Mouse (Mus musculus): ENCODE measurements at regions not wholly inside any gene's neighbourhood (a gene's known extent, or its start where the extent isn't known, plus 50 kb on each side); places are given as distances from the start of the nearest gene placed in this dataset.

DNA sequence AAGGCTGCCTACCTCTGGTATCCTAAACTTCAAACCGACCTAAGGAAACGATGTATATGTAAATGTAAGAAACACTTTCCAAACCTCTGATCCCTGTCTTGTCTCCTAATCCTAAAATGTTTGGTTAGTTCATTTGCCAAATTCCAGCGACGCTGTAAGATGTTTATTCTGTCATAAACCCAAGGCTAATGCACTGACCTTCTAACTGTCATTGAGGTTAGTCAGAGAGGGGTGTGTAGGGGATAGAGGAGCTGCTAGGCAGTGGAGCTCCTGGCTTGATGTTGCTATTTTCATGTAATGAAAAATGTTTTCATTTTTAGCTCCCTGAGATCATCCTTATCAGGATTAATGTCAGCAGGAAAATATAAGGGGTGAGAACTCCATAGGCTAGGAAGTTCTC, 335.8 kb upstream of the Rasgrp1 start:
- no peak for ATAC-seq (ENCODE audit: insufficient number of reproducible peaks, low FRiP score, low TSS enrichment)

GRCm38 (mm10) chr2:117685836-117686453, 343.1 kb upstream of the Rasgrp1 start:
- peak; percentile 49; the same call in 1 of the 2 replicates for ATAC-seq (ENCODE audit: insufficient number of reproducible peaks, low FRiP score, low TSS enrichment)

- no peak for ATAC-seq (ENCODE audit: insufficient number of reproducible peaks, low FRiP score, low TSS enrichment)
Observed at GRCm38 (mm10) chr2:117693537-117693936, 350.7 kb upstream of the Rasgrp1 start.

- ATAC-seq (ENCODE audit: insufficient number of reproducible peaks, low FRiP score, low TSS enrichment): no peak
Observed at GRCm38 (mm10) chr2:117710173-117710813, 367.5 kb upstream of the Rasgrp1 start.

GRCm38 (mm10) chr2:117724066-117724465, 381.3 kb upstream of the Rasgrp1 start:
- ATAC-seq (ENCODE audit: insufficient number of reproducible peaks, low FRiP score, low TSS enrichment): no peak

- ATAC-seq (ENCODE audit: insufficient number of reproducible peaks, low FRiP score, low TSS enrichment): no peak
Observed at GRCm38 (mm10) chr2:117731253-117731652, 380.4 kb upstream of the Thbs1 start.

- no peak for ATAC-seq (ENCODE audit: insufficient number of reproducible peaks, low FRiP score, low TSS enrichment)
Observed at GRCm38 (mm10) chr2:117742413-117742812, 369.3 kb upstream of the Thbs1 start.

DNA sequence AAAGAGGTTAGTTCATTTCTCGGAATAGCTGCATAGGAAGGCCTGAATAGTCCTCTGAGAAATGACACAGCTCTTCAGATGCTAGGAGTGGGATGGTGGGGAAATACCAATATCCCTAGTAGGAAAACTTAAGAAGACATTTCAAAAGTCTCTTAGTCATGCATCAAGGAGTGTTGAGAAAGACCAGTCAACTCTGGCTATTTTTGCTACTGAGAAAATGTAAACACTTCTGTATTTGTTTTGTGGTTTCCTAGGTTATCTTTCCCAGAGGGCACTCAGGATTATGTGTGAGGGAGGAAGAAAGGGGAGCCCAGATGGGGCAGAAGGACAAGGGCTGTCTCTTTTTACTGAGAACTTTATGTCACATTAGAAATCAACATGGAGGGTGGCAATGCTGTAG, 367.8 kb upstream of the Thbs1 start:
- no peak for ATAC-seq (ENCODE audit: insufficient number of reproducible peaks, low FRiP score, low TSS enrichment)

DNA sequence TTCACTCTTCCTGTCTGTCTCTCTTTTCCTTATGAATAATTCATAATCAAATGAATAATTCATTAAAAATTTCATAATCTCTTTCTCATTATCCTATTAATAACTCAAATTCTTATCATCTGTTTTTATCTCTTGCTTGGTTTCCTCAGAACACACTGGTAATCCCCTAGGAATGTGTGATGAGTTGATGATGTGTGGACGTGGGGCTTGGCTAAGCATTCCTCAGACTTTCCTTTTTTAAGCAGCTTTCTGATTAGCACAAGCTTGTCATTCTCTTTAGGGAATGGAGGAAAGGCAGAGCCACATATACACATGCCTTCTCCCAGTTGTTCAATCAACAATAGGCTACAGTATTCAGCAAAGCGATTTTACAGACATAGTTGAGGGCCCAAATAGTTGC, 365.9 kb upstream of the Thbs1 start:
- ATAC-seq (ENCODE audit: insufficient number of reproducible peaks, low FRiP score, low TSS enrichment): no peak

GRCm38 (mm10) chr2:117747136-117747535, 364.5 kb upstream of the Thbs1 start:
- ATAC-seq (ENCODE audit: insufficient number of reproducible peaks, low FRiP score, low TSS enrichment): no peak

- ATAC-seq (ENCODE audit: insufficient number of reproducible peaks, low FRiP score, low TSS enrichment): no peak
Observed at GRCm38 (mm10) chr2:117748892-117749291, 362.8 kb upstream of the Thbs1 start.

GRCm38 (mm10) chr2:117759491-117760013, 352.1 kb upstream of the Thbs1 start:
- no peak for ATAC-seq (ENCODE audit: insufficient number of reproducible peaks, low FRiP score, low TSS enrichment)

GRCm38 (mm10) chr2:117763631-117764030, 348.0 kb upstream of the Thbs1 start:
- no peak for ATAC-seq (ENCODE audit: insufficient number of reproducible peaks, low FRiP score, low TSS enrichment)

GRCm38 (mm10) chr2:117765572-117765971, 346.1 kb upstream of the Thbs1 start:
- ATAC-seq (ENCODE audit: insufficient number of reproducible peaks, low FRiP score, low TSS enrichment): no peak

GRCm38 (mm10) chr2:117766450-117766849, 345.2 kb upstream of the Thbs1 start:
- ATAC-seq (ENCODE audit: insufficient number of reproducible peaks, low FRiP score, low TSS enrichment): no peak

- ATAC-seq (ENCODE audit: insufficient number of reproducible peaks, low FRiP score, low TSS enrichment): no peak
Observed at GRCm38 (mm10) chr2:117769402-117770114, 342.1 kb upstream of the Thbs1 start.

DNA sequence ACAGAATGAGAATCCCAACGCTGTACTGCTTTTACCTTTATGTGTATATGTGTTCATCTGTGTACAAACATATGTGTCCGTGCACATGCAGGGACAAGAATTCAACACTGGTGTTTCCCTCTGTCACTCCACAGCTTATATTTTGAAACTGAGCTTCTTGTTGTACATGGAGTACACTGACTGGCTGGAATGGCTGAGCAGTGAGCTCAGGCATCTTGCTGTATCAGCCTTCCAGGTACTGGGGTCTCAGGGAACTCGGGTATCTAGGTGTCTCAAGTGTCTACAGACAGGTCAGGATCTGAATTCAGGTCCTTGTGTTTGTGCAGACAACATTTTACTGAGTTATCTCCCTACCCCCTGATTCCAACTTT, 341.6 kb upstream of the Thbs1 start:
- ATAC-seq (ENCODE audit: insufficient number of reproducible peaks, low FRiP score, low TSS enrichment): no peak

DNA sequence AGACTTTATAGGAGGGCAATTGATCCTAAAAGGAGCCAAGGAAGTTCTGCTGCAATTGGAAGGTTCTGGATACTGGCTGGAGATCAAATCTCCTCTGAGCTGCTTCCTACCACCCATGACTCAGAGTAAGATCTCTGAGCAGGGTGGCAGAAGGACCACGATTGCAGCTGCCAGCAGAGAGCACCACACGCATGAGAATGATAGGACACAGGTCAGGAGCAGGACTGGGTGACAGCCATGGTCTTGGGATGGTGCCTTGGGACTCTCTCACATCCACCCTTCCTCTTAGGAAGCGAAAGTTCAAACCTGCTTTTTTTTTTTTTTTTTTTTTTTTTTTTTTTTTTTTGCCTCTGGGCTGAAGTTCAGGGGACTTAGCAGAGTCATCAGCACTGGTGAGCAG, 331.4 kb upstream of the Thbs1 start:
- no peak for ATAC-seq (ENCODE audit: insufficient number of reproducible peaks, low FRiP score, low TSS enrichment)

DNA sequence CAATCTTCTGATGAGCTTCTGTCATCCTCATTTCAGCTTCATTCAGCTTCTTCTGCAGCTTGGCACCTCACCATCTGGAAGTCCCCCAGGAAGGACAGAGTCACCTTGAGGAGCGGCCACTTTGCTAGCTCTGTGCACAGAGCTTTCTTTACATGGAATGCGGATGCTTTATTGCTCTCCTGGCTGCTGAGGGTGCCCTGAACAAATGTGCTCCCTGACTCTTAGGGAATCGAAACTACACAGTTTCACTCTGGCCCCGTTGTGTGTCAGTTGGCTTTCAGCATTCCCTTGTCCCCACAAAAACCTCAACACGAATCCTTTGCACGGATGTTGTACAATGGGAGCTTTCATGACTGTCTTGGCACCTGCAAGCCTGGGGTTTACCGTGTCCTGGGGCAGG, 330.9 kb upstream of the Thbs1 start:
- no peak for ATAC-seq (ENCODE audit: insufficient number of reproducible peaks, low FRiP score, low TSS enrichment)

GRCm38 (mm10) chr2:117787321-117787720, 324.4 kb upstream of the Thbs1 start:
- no peak for ATAC-seq (ENCODE audit: insufficient number of reproducible peaks, low FRiP score, low TSS enrichment)

DNA sequence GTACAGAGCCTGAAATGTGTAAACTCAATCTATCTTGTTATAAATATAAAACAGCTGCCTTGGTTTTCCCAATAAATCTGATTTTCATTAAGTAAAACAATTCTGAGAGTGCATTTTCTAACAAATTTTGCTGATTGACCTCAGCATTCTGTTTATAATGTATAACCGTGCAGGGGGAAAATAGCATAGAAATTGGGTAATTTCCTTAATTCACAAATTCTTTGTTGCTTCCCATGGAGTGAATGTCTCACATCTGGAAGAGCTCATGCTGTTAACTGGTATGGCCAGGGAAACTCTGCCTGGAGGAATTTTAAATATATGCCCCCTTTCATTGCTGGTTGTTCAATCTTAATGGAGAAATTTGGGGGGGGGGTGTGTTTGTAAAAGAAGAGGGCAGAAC, 317.4 kb upstream of the Thbs1 start:
- ATAC-seq (ENCODE audit: insufficient number of reproducible peaks, low FRiP score, low TSS enrichment): no peak
